ENCODE assay signal across 8 mouse cellular contexts in the genomic region with DNA sequence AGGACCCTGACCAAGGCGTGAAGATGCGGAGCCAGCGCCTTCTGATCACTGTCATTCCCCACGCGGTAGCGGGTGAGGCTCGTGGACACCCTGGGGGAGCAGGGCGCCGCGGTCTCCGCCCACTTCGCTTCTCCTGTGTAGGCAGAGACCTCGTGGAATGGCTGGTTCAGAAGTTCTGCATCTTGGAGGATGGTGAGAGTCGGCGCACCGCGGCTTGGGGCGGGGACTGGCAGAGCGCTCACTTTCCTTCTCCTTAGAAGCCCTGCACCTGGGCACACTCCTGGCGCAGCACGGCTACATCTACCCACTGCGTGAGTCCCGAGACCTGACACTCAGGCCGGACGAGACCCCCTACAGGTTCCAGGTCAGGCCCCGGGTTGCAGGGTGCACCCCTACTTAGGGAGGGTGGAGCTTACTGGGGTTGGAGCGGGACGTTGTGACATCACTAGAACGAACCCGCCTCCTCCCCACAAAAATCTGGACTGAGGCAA. TPM values are rescaled to one million over a fixed set of nuclear protein-coding genes. Genes with fewer than 3 reads are reported as not detected.
DNase-seq lines count a peak whose midpoint lies in the region; ATAC-seq and TF ChIP-seq lines count a peak whose summit lies in the region.

No protein-coding gene starts in this region.

- no peaks in the 10 kb centered on the region for H3K79me2 ChIP-seq in C2C12 (ENCODE audit: control insufficient read depth, insufficient read depth)

- no peak for TF ChIP-seq CTCF in C2C12 (IDR thresholded peaks at IDR 0.05; ENCODE audit: control insufficient read depth, insufficient read depth, insufficient read length)
- TF ChIP-seq CTCF in lung, postnatal 0 days (IDR thresholded peaks at IDR 0.05), result no peak

- H3K9me3 ChIP-seq in embryonic facial prominence, embryonic 15.5 days (replicated peaks), result no peaks in the 10 kb centered on the region
- H3K9me3 ChIP-seq in hindbrain, embryonic 12.5 days (replicated peaks), result peaks cover 4% of the 10 kb centered on the region; the same call in 1 of the 2 replicates
- H3K9me3 ChIP-seq in lung, postnatal 0 days (ENCODE audit: low read length), result no peaks in the 10 kb centered on the region

- DNase-seq in Muller cell, postnatal 12 days (ENCODE audit: inconsistent ontology term), result peak; percentile 63
- DNase-seq in layer of hippocampus, postnatal 10 days (ENCODE audit: low spot score in 2 of 2), result peak; percentile 41 to 57
- peak; percentile 32 for DNase-seq in lung, postnatal 0 days (ENCODE audit: low spot score)
- peak; percentile 83 for DNase-seq in right cerebral cortex, postnatal 25 days

- H3K79me3 ChIP-seq in C2C12 (ENCODE audit: low read depth), result no peaks in the 10 kb centered on the region

- H3K4me1 ChIP-seq in embryonic facial prominence, embryonic 15.5 days, result peaks cover 29% of the 10 kb centered on the region
- H3K4me1 ChIP-seq in hindbrain, embryonic 12.5 days, result peaks cover 32% of the 10 kb centered on the region
- H3K4me1 ChIP-seq in lung, postnatal 0 days (ENCODE audit: insufficient read depth, low read depth, low read length), result peaks cover 10% of the 10 kb centered on the region

- H3K27ac ChIP-seq in embryonic facial prominence, embryonic 15.5 days (replicated peaks), result no peak overlapping the region
- no peak overlapping the region for H3K27ac ChIP-seq in hindbrain, embryonic 12.5 days
- no peak overlapping the region for H3K27ac ChIP-seq in lung, postnatal 0 days (ENCODE audit: low read length)

- H3K4me3 ChIP-seq in C2C12 (ENCODE audit: insufficient read depth, poor library complexity, severe bottlenecking), result peak overlapping the region; percentile 18
- peak overlapping the region; percentile 54 for H3K4me3 ChIP-seq in embryonic facial prominence, embryonic 15.5 days (replicated peaks)
- peak overlapping the region; percentile 32 for H3K4me3 ChIP-seq in hindbrain, embryonic 12.5 days
- peak overlapping the region; percentile 39 for H3K4me3 ChIP-seq in lung, postnatal 0 days (ENCODE audit: low read depth, low read length)

- H3K36me3 ChIP-seq in C2C12 (ENCODE audit: control insufficient read depth, insufficient read depth), result no peaks in the 10 kb centered on the region
- H3K36me3 ChIP-seq in embryonic facial prominence, embryonic 15.5 days, result no peaks in the 10 kb centered on the region
- H3K36me3 ChIP-seq in hindbrain, embryonic 12.5 days, result no peaks in the 10 kb centered on the region
- H3K36me3 ChIP-seq in lung, postnatal 0 days (ENCODE audit: insufficient read depth, low read length), result no peaks in the 10 kb centered on the region

- H3K27me3 ChIP-seq in C2C12 (ENCODE audit: control insufficient read depth, insufficient read depth, insufficient read length), result no peaks in the 10 kb centered on the region
- H3K27me3 ChIP-seq in embryonic facial prominence, embryonic 15.5 days, result peaks cover 44% of the 10 kb centered on the region
- H3K27me3 ChIP-seq in hindbrain, embryonic 12.5 days, result peaks cover 73% of the 10 kb centered on the region
- H3K27me3 ChIP-seq in lung, postnatal 0 days (replicated peaks; ENCODE audit: insufficient read depth, low read length), result peaks cover 10% of the 10 kb centered on the region; the same call in 1 of the 2 replicates

- 0 out of 2 replicates have a peak, but pooled peaks have one; percentile 9 for ATAC-seq in embryonic facial prominence, embryonic 15.5 days (ENCODE audit: insufficient number of reproducible peaks, low FRiP score, low TSS enrichment, low read depth)
- ATAC-seq in hindbrain, embryonic 12.5 days (ENCODE audit: low FRiP score), result no peak
- ATAC-seq in lung, postnatal 0 days, result peak; percentile 29
- ATAC-seq in erythroid progenitor cell, adult 5-6 weeks (replicated peaks; ENCODE audit: low FRiP score, poor library complexity, severe bottlenecking), result no peak

- peak overlapping the region; percentile 95 for H3K4me2 ChIP-seq in embryonic facial prominence, embryonic 15.5 days (replicated peaks)
- H3K4me2 ChIP-seq in hindbrain, embryonic 12.5 days (replicated peaks), result peak overlapping the region; percentile 59
- peak overlapping the region; percentile 83 for H3K4me2 ChIP-seq in lung, postnatal 0 days (replicated peaks; ENCODE audit: low read depth, low read length)

- peak overlapping the region; percentile 15; the same call in 1 of the 2 replicates for H3K9ac ChIP-seq in embryonic facial prominence, embryonic 15.5 days
- 0 out of 2 replicates have a peak overlapping the region, but pooled peaks have one; percentile 36 for H3K9ac ChIP-seq in hindbrain, embryonic 12.5 days
- H3K9ac ChIP-seq in lung, postnatal 0 days (replicated peaks; ENCODE audit: low read depth), result no peak overlapping the region

- WGBS in embryonic facial prominence, embryonic 15.5 days, result under 1% methylated on average over 30 of the region's 30 CpGs
- WGBS in hindbrain, embryonic 12.5 days, result 1% methylated on average over 30 of the region's 30 CpGs
- 2% methylated on average over 30 of the region's 30 CpGs for WGBS in lung, postnatal 0 days

- TF ChIP-seq EP300 in lung, postnatal 0 days (IDR thresholded peaks at IDR 0.05), result no peak

- H3ac ChIP-seq in C2C12 (ENCODE audit: control insufficient read depth, insufficient read length, low read depth), result peak overlapping the region; percentile 54

TF ChIP-seq in C2C12, 6 proteins besides CTCF, POLR2A, EP300 and RAD21:
- TF ChIP-seq USF1 (IDR thresholded peaks at IDR 0.05; ENCODE audit: low read depth) (no peak), CEBPB (IDR thresholded peaks at IDR 0.05; ENCODE audit: low read depth) (no peak), MAX (IDR thresholded peaks at IDR 0.05) (no peak), MYOG (IDR thresholded peaks at IDR 0.05; ENCODE audit: control insufficient read depth, extremely low read depth, insufficient read length) (no peak), MYOD1 (IDR thresholded peaks at IDR 0.05; ENCODE audit: control insufficient read depth, insufficient read length, low read depth) (no peak), FOSL1 (IDR thresholded peaks at IDR 0.05; ENCODE audit: insufficient read depth, low read length, poor library complexity, severe bottlenecking) (no peak)
TF ChIP-seq in C2C12: peak in this region for 0.

RNA-seq across cellular contexts. Expression of gene Rgs11, which starts 0.6 kb away (rescaled TPM):
- not detected for polyA plus RNA-seq in C2C12 (2012; fragmentation: generic; extraction: Trizol)
- 14.8 and 19.8 TPM in 2 replicates for polyA plus RNA-seq in embryonic facial prominence, embryonic 15.5 days (2015; fragmentation: Nextera tagmentation; extraction: Ambion mirVana)
- 4.3 and 4.6 TPM in 2 replicates for polyA plus RNA-seq in hindbrain, embryonic 12.5 days (2016; fragmentation: Nextera tagmentation; extraction: Ambion mirVana)
- total RNA-seq in layer of hippocampus, postnatal 10 days (2021), result 10 to 100 TPM; 63.0 to 81.1 TPM
- polyA plus RNA-seq in lung, postnatal 0 days (2015; fragmentation: Nextera tagmentation; extraction: Ambion mirVana), result 11.8 and 12.0 TPM in 2 replicates
- total RNA-seq in erythroid progenitor cell, adult 5-6 weeks (2015; ENCODE audit: low replicate concordance), result not detected in 2 replicates
- total RNA-seq in erythroid progenitor cell, adult 5-6 weeks (2017; ENCODE audit: low replicate concordance), result not detected in 2 replicates

RNA-seq across cellular contexts. Expression of gene Arhgdig, which starts 4.2 kb away (rescaled TPM):
- 9.6 TPM for polyA plus RNA-seq in C2C12 (2012; fragmentation: generic; extraction: Trizol)
- polyA plus RNA-seq in embryonic facial prominence, embryonic 15.5 days (2015; fragmentation: Nextera tagmentation; extraction: Ambion mirVana), result 30.5 and 36.6 TPM in 2 replicates
- 19.4 and 22.2 TPM in 2 replicates for polyA plus RNA-seq in hindbrain, embryonic 12.5 days (2016; fragmentation: Nextera tagmentation; extraction: Ambion mirVana)
- total RNA-seq in layer of hippocampus, postnatal 10 days (2021), result 100 to 1,000 TPM; 199 to 205 TPM
- 22.9 and 23.8 TPM in 2 replicates for polyA plus RNA-seq in lung, postnatal 0 days (2015; fragmentation: Nextera tagmentation; extraction: Ambion mirVana)
- total RNA-seq in erythroid progenitor cell, adult 5-6 weeks (2015; ENCODE audit: low replicate concordance), result 3.2 TPM in 1 of 2 replicates, not detected in the other
- total RNA-seq in erythroid progenitor cell, adult 5-6 weeks (2017; ENCODE audit: low replicate concordance), result not detected in 2 replicates

RNA-seq across cellular contexts. Expression of gene Pdia2, which starts 4.5 kb away (rescaled TPM):
- 0.05 TPM for polyA plus RNA-seq in C2C12 (2012; fragmentation: generic; extraction: Trizol)
- polyA plus RNA-seq in embryonic facial prominence, embryonic 15.5 days (2015; fragmentation: Nextera tagmentation; extraction: Ambion mirVana), result 0.67 and 0.88 TPM in 2 replicates
- polyA plus RNA-seq in hindbrain, embryonic 12.5 days (2016; fragmentation: Nextera tagmentation; extraction: Ambion mirVana), result 0.23 and 0.32 TPM in 2 replicates
- under 1 TPM; 0.29 to 0.89 TPM for total RNA-seq in layer of hippocampus, postnatal 10 days (2021)
- polyA plus RNA-seq in lung, postnatal 0 days (2015; fragmentation: Nextera tagmentation; extraction: Ambion mirVana), result 0.40 and 0.49 TPM in 2 replicates
- total RNA-seq in erythroid progenitor cell, adult 5-6 weeks (2015; ENCODE audit: low replicate concordance), result 4.7 and 13.4 TPM in 2 replicates
- 4.1 and 24.4 TPM in 2 replicates for total RNA-seq in erythroid progenitor cell, adult 5-6 weeks (2017; ENCODE audit: low replicate concordance)

RNA-seq across cellular contexts. Expression of gene Fam234a, which starts 40.7 kb away (rescaled TPM):
- polyA plus RNA-seq in C2C12 (2012; fragmentation: generic; extraction: Trizol), result 25.2 TPM
- polyA plus RNA-seq in embryonic facial prominence, embryonic 15.5 days (2015; fragmentation: Nextera tagmentation; extraction: Ambion mirVana), result 50.8 and 56.2 TPM in 2 replicates
- polyA plus RNA-seq in hindbrain, embryonic 12.5 days (2016; fragmentation: Nextera tagmentation; extraction: Ambion mirVana), result 34.5 and 37.9 TPM in 2 replicates
- 10 to 100 TPM; 19.9 to 23.3 TPM for total RNA-seq in layer of hippocampus, postnatal 10 days (2021)
- polyA plus RNA-seq in lung, postnatal 0 days (2015; fragmentation: Nextera tagmentation; extraction: Ambion mirVana), result 71.2 and 71.8 TPM in 2 replicates
- 0.72 and 3.8 TPM in 2 replicates for total RNA-seq in erythroid progenitor cell, adult 5-6 weeks (2015; ENCODE audit: low replicate concordance)
- total RNA-seq in erythroid progenitor cell, adult 5-6 weeks (2017; ENCODE audit: low replicate concordance), result 1.8 and 6.0 TPM in 2 replicates

RNA-seq across cellular contexts. Expression of gene Luc7l, which starts 49.3 kb away (rescaled TPM):
- polyA plus RNA-seq in C2C12 (2012; fragmentation: generic; extraction: Trizol), result 45.0 TPM
- polyA plus RNA-seq in embryonic facial prominence, embryonic 15.5 days (2015; fragmentation: Nextera tagmentation; extraction: Ambion mirVana), result 99.6 and 111 TPM in 2 replicates
- polyA plus RNA-seq in hindbrain, embryonic 12.5 days (2016; fragmentation: Nextera tagmentation; extraction: Ambion mirVana), result 138 and 140 TPM in 2 replicates
- total RNA-seq in layer of hippocampus, postnatal 10 days (2021), result 10 to 100 TPM; 85.3 to 93.4 TPM
- 42.2 and 46.6 TPM in 2 replicates for polyA plus RNA-seq in lung, postnatal 0 days (2015; fragmentation: Nextera tagmentation; extraction: Ambion mirVana)
- total RNA-seq in erythroid progenitor cell, adult 5-6 weeks (2015; ENCODE audit: low replicate concordance), result 16.3 and 27.4 TPM in 2 replicates
- 45.1 and 70.6 TPM in 2 replicates for total RNA-seq in erythroid progenitor cell, adult 5-6 weeks (2017; ENCODE audit: low replicate concordance)

Comparison
In these comparisons a context has a peak if more than half of its experiments do, and no peak if none do; other contexts are left out.
1. DNase-seq: peak in every context shown above with its lines; median percentile 83 in right cerebral cortex, postnatal 25 days; 63 in Muller cell, postnatal 12 days; 49 in layer of hippocampus, postnatal 10 days; 32 in lung, postnatal 0 days.
2. ATAC-seq: peak in embryonic facial prominence, embryonic 15.5 days (single experiment) and lung, postnatal 0 days (single experiment); none in hindbrain, embryonic 12.5 days (single experiment) and erythroid progenitor cell, adult 5-6 weeks (single experiment).
3. Peak in every context shown above with its lines, with median percentiles within 50 percentile points of each other: H3K4me3 ChIP-seq and H3K4me2 ChIP-seq.